Mouse (Mus musculus): ENCODE results near the gene Asns. TPM values are rescaled to one million over a fixed set of nuclear protein-coding genes. Genes with fewer than 3 reads are reported as not detected.

Asns gene
- polyA plus RNA-seq, 1 experiment, result 13.7 TPM

DNA sequence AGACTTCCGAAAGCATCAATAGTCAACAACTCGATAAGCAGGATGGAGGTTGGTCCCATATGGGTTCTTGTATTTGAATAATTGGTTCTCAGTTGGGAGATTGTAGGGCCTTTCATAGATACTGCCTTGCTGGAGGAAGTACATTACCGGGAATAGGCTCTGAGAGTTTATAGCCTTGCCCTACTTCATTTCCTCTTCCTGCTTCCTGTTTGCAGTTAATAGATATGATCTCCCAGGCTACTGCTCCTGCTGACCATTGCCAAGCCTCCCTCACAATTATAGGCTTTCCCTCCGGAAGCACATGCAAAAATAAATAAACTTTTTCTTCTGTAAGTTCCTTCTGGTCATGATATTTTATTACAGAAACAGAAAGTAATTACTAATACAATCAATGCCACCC, 31.6 kb downstream of the Asns start:
- DNase-seq, result no peak
- 45% methylated on average over 4 of the region's 4 CpGs for WGBS
- H3K4me3 ChIP-seq (replicated peaks; ENCODE audit: extremely low read depth, low read depth, low read length), result no peak overlapping the region
- no peak for TF ChIP-seq CTCF (IDR thresholded peaks at IDR 0.05; ENCODE audit: insufficient read depth, low read length)
- H3K4me1 ChIP-seq (ENCODE audit: control insufficient read depth, insufficient read depth, low read length), result peaks cover 6% of the 10 kb centered on the region; the same call in 1 of the 2 replicates

DNA sequence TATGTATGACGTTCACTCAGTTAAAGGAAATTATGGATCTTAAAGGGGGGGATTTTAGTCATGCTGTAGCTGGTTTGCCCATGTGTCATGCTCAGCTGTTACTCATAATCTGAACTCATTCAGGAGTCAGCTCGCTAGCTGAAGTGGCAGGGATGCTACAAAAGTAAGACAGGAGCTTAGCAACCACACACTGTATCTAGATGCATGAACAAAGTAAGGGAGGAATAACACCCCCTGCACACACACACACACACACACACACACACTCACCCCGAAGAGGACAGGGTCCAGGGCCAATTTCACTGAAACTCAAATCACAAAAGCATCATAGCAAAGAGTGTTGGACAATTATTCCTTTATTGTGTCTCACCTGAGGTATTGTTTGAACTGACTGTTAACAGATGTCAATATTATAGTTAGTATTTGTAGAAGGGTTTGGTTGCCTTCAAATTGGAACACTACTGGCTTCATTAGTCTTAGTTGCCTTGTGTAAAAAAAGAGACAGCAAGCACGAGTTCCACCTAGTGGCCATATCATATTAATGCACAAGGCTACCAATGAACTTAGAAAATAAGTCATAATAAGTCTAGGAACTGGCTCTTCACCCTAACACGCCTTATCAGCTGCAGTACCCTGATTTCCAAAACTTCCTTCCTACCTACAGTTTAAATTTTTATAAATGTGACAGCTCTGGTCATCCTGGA, 32.5 kb downstream of the Asns start:
- 56% methylated on average over 5 of the region's 5 CpGs for whole genome bisulfite sequencing

DNA sequence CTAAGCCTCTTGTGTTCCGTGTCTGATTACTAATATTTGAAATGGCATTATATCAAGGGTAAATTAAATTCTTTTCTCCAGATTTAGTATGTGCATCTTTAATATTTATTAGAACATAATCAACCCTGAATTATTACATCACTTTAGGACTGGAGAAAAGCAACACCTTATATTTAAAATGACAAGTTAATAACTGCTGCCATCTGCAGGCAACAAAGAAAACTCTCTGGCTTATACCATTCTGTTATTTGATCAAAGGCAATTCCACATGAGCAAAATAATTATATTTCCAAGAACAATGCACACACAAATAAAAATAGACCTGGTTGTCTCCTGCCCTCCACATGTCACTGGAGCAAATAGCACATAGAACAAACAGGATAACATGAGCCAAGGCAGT, 36.5 kb downstream of the Asns start:
- WGBS, result 91% methylated on average over 1 of the region's 1 CpGs
- TF ChIP-seq CTCF (IDR thresholded peaks at IDR 0.05; ENCODE audit: insufficient read depth, low read length) (no peak), POLR2A (IDR thresholded peaks at IDR 0.05; ENCODE audit: borderline replicate concordance, extremely low read depth, low read depth, low read length) (no peak)
- H3K4me1 ChIP-seq (ENCODE audit: control insufficient read depth, insufficient read depth, low read length), result peaks cover 6% of the 10 kb centered on the region; the same call in 1 of the 2 replicates
- no peak overlapping the region for H3K4me3 ChIP-seq (replicated peaks; ENCODE audit: extremely low read depth, low read depth, low read length)
- DNase-seq, result no peak

More for the DNA sequence above, 32.5 kb downstream of the Asns start:
- TF ChIP-seq POLR2A (IDR thresholded peaks at IDR 0.05; ENCODE audit: borderline replicate concordance, extremely low read depth, low read depth, low read length) (no peak), CTCF (IDR thresholded peaks at IDR 0.05; ENCODE audit: insufficient read depth, low read length) (peak; percentile 24; the same call in 1 of the 2 replicates)
- H3K4me3 ChIP-seq (replicated peaks; ENCODE audit: extremely low read depth, low read depth, low read length), result no peak overlapping the region
- peaks cover 6% of the 10 kb centered on the region; the same call in 1 of the 2 replicates for H3K4me1 ChIP-seq (ENCODE audit: control insufficient read depth, insufficient read depth, low read length)
- no peak for DNase-seq

DNA sequence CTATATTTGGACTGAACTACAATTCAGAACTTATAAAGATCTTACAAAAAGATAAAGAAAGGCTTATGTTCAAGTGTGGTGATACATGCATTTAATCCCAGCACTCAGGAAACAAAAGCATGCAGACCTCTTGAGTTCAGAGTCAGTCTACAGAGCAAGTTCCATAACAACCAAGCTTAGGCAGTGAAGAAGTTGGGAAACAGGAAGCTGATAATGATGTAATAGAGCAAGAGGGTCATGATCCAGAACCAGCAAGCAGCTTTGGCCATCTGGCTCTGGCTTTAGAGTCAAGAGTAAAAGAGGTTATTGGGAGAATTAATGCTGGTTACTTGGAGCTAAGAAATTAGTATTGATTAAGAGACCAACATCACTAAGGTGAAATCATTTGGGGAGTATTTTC, 44.6 kb downstream of the Asns start:
- Histone ChIP-seq H3K4me3 (replicated peaks; ENCODE audit: extremely low read depth, low read depth, low read length) (no peak overlapping the region), H3K4me1 (ENCODE audit: control insufficient read depth, insufficient read depth, low read length) (no peaks in the 10 kb centered on the region)
- TF ChIP-seq POLR2A (IDR thresholded peaks at IDR 0.05; ENCODE audit: borderline replicate concordance, extremely low read depth, low read depth, low read length) (no peak), CTCF (IDR thresholded peaks at IDR 0.05; ENCODE audit: insufficient read depth, low read length) (no peak)
- DNase-seq, result no peak

Other genes with a start within 250 kb of the Asns start
- gene Tac1, start 138.4 kb downstream of the Asns start, polyA plus RNA-seq (2012; rRNA removed), result not detected in 2 replicates
- 3.8 and 5.6 TPM in 2 replicates for gene C1galt1, start 151.6 kb upstream of the Asns start, polyA plus RNA-seq (2012; rRNA removed)

All from lung, adult 2 months (tissue).